Mouse (Mus musculus) gastrocnemius, postnatal 25 days (tissue): ENCODE results near the gene Sept1. TPM values are rescaled to one million over a fixed set of nuclear protein-coding genes. Genes with fewer than 3 reads are reported as not detected.

ENCODE experiments used
- DNase-seq: peaks from one replicate; pipeline ENCODE4 v3.0.0; 2022
- long read RNA-seq, 2 experiments: library from polyadenylated mRNA; stranded (forward); transcript quantifications; one replicate each; pipeline ENCODE4 v2.0.0; 2021
- total RNA-seq, 2 experiments: library from RNA; stranded (reverse); gene quantifications; 1 replicate in 1 of 2; 2 replicates in 1 of 2; pipeline ENCODE4 v1.2.3; 2021

Gene Sept1
- 1 to 10 TPM; 1.5 to 1.7 TPM for total RNA-seq
- long read RNA-seq, experiment 1, partial matches to known transcripts = 1 of 5 reads
- long read RNA-seq, experiment 1, other reads (novel, unspliced or antisense) = 0 of 5 reads
- long read RNA-seq, experiment 2, partial matches to known transcripts = 0 of 3 reads
- long read RNA-seq, experiment 2, other reads (novel, unspliced or antisense) = 0 of 3 reads

GRCm38 (mm10) chr7:127232622-127233367 is at the start of gene Sept1, which contains the start of gene Zfp553:
TSS of gene Sept1 (minus strand) at chr7:127233130.
TSS of gene Zfp553 (plus strand) at chr7:127233061.
- DNase-seq = peak; percentile 84

- no peak for DNase-seq
Measured at GRCm38 (mm10) chr7:127282190-127282589, 49.3 kb upstream of the Sept1 start.

- no peak for DNase-seq
Measured at GRCm38 (mm10) chr7:127281114-127281513, 48.2 kb upstream of the Sept1 start.

- no peak for DNase-seq
Measured at GRCm38 (mm10) chr7:127280092-127280491, 47.2 kb upstream of the Sept1 start.

GRCm38 (mm10) chr7:127278311-127278710 is 45.4 kb upstream of the Sept1 start:
- DNase-seq = no peak

GRCm38 (mm10) chr7:127276519-127276961 is 43.6 kb upstream of the Sept1 start:
- DNase-seq = no peak

- DNase-seq = peak; percentile 90
Measured at GRCm38 (mm10) chr7:127273925-127274789, 41.2 kb upstream of the Sept1 start, which contains the start of gene Sephs2. TSS of gene Sephs2 (minus strand) at chr7:127274055.

- no peak for DNase-seq
Measured at GRCm38 (mm10) chr7:127273118-127273923, 40.4 kb upstream of the Sept1 start.

GRCm38 (mm10) chr7:127272566-127272965 is 39.6 kb upstream of the Sept1 start:
- DNase-seq = no peak

GRCm38 (mm10) chr7:127271093-127271492 is 38.2 kb upstream of the Sept1 start:
- no peak for DNase-seq

- DNase-seq = no peak
Measured at GRCm38 (mm10) chr7:127270666-127271065, 37.7 kb upstream of the Sept1 start.

- no peak for DNase-seq
Measured at GRCm38 (mm10) chr7:127270256-127270655, 37.3 kb upstream of the Sept1 start.

GRCm38 (mm10) chr7:127263526-127263925 is 30.6 kb upstream of the Sept1 start:
- no peak for DNase-seq

GRCm38 (mm10) chr7:127262218-127262961 is 29.5 kb upstream of the Sept1 start:
- DNase-seq = no peak

GRCm38 (mm10) chr7:127260309-127261111 is 27.6 kb upstream of the Sept1 start, which contains the start of gene Dctpp1:
TSS of gene Dctpp1 (minus strand) at chr7:127260709.
- DNase-seq = peak; percentile 98

- DNase-seq = no peak
Measured at GRCm38 (mm10) chr7:127259186-127259905, 26.4 kb upstream of the Sept1 start.

- no peak for DNase-seq
Measured at GRCm38 (mm10) chr7:127256518-127256917, 23.6 kb upstream of the Sept1 start.

- no peak for DNase-seq
Measured at GRCm38 (mm10) chr7:127255965-127256364, 23.0 kb upstream of the Sept1 start.

GRCm38 (mm10) chr7:127255008-127255407 is 22.1 kb upstream of the Sept1 start:
- DNase-seq = no peak
